In genomic region chr8:122735542-122736473, GRCm38 (mm10) we compare ENCODE assay signal across 10 mouse cellular contexts. TPM values are rescaled to one million over a fixed set of nuclear protein-coding genes. Genes with fewer than 3 reads are reported as not detected.
DNase-seq lines count a peak whose midpoint lies in the region; ATAC-seq lines count a peak whose summit lies in the region.
"Had no signal": no experiment of that assay in that cellular context is flagged by ENCODE, and none has a peak within 500 bp of the region (broad histone marks: within the 10 kb centered on the region; RNA-seq: fewer than 3 reads in every experiment).

No protein-coding gene starts in this region.

- H3K4me1 ChIP-seq in heart, embryonic 11.5 days (ENCODE audit: control insufficient read depth, insufficient read depth, low read length) = peaks cover 33% of the 10 kb centered on the region
- H3K4me1 ChIP-seq in hindbrain, embryonic 14.5 days (replicated peaks; ENCODE audit: control insufficient read depth, insufficient read depth, low read length) = peaks cover 71% of the 10 kb centered on the region
- peaks cover 44% of the 10 kb centered on the region for H3K4me1 ChIP-seq in midbrain, embryonic 16.5 days (ENCODE audit: control insufficient read depth, insufficient read depth, low read length)
- H3K4me1 ChIP-seq in kidney, embryonic 14.5 days (ENCODE audit: control insufficient read depth, insufficient read depth, low read length) = peaks cover 10% of the 10 kb centered on the region; the same call in 1 of the 2 replicates

- H3K4me2 ChIP-seq in heart, embryonic 11.5 days = peak overlapping the region; percentile 34
- no peak overlapping the region for H3K4me2 ChIP-seq in hindbrain, embryonic 14.5 days (replicated peaks)
- H3K4me2 ChIP-seq in midbrain, embryonic 16.5 days (ENCODE audit: low read length) = no peak overlapping the region
- no peak overlapping the region for H3K4me2 ChIP-seq in kidney, embryonic 14.5 days (replicated peaks; ENCODE audit: low read depth, low read length)
- H3K4me2 ChIP-seq: lung, embryonic 14.5 days had no signal

- 18% methylated on average over 19 of the region's 19 CpGs for WGBS in heart, embryonic 11.5 days (ENCODE audit: insufficient replicate concordance)
- WGBS in hindbrain, embryonic 14.5 days = 47% methylated on average over 19 of the region's 19 CpGs
- 50% methylated on average over 19 of the region's 19 CpGs for WGBS in midbrain, embryonic 16.5 days
- 60% methylated on average over 19 of the region's 19 CpGs for WGBS in kidney, embryonic 14.5 days

- intact Hi-C loops in heart, postnatal 25 days (cut with DNase I) = no loop called here

- H3K4me3 ChIP-seq in heart, embryonic 11.5 days (ENCODE audit: low read depth, low read length) = peak overlapping the region; percentile 6
- no peak overlapping the region for H3K4me3 ChIP-seq in hindbrain, embryonic 14.5 days (replicated peaks; ENCODE audit: low read length)
- H3K4me3 ChIP-seq in midbrain, embryonic 16.5 days (ENCODE audit: low read depth, low read length) = no peak overlapping the region
- H3K4me3 ChIP-seq in kidney, embryonic 14.5 days (ENCODE audit: low read length) = no peak overlapping the region
- H3K4me3 ChIP-seq: heart, adult 2 months had no signal

- no peak overlapping the region for H3K9ac ChIP-seq in heart, embryonic 11.5 days (ENCODE audit: low read depth, low read length)
- H3K9ac ChIP-seq in hindbrain, embryonic 14.5 days = peak overlapping the region; percentile 34; the same call in 1 of the 2 replicates
- H3K9ac ChIP-seq in midbrain, embryonic 16.5 days (ENCODE audit: low read depth, low read length) = peak overlapping the region; percentile 28
- H3K9ac ChIP-seq in kidney, embryonic 14.5 days (ENCODE audit: low read depth, low read length) = no peak overlapping the region
- H3K9ac ChIP-seq: lung, embryonic 14.5 days had no signal

- ATAC-seq in heart, embryonic 11.5 days (replicated peaks; ENCODE audit: insufficient number of reproducible peaks, low FRiP score, low TSS enrichment) = peak; percentile 74
- ATAC-seq in common myeloid progenitor, adult 5-6 weeks (replicated peaks; ENCODE audit: low read depth, poor library complexity, severe bottlenecking) = peak; percentile 80
- no peak for ATAC-seq in hindbrain, embryonic 14.5 days (ENCODE audit: low FRiP score)
- no peak for ATAC-seq in midbrain, embryonic 16.5 days
- ATAC-seq in kidney, embryonic 14.5 days (ENCODE audit: low FRiP score, low TSS enrichment) = no peak

- H3K27me3 ChIP-seq in heart, embryonic 11.5 days (ENCODE audit: control insufficient read depth, insufficient read depth, low read length) = peaks cover 32% of the 10 kb centered on the region
- H3K27me3 ChIP-seq in hindbrain, embryonic 14.5 days (ENCODE audit: control insufficient read depth, insufficient read depth, low read length) = no peaks in the 10 kb centered on the region
- no peaks in the 10 kb centered on the region for H3K27me3 ChIP-seq in midbrain, embryonic 16.5 days (ENCODE audit: control insufficient read depth, insufficient read depth, low read depth, low read length)
- H3K27me3 ChIP-seq in kidney, embryonic 14.5 days (ENCODE audit: control insufficient read depth, insufficient read depth, low read length) = no peaks in the 10 kb centered on the region

- H3K27ac ChIP-seq in heart, embryonic 11.5 days (ENCODE audit: low read depth, low read length) = peak overlapping the region; percentile 41; the same call in 1 of the 2 replicates
- peak overlapping the region; percentile 98 for H3K27ac ChIP-seq in hindbrain, embryonic 14.5 days
- H3K27ac ChIP-seq in midbrain, embryonic 16.5 days (ENCODE audit: low read length) = peak overlapping the region; percentile 48
- H3K27ac ChIP-seq in kidney, embryonic 14.5 days (ENCODE audit: low read depth, low read length) = no peak overlapping the region
- H3K27ac ChIP-seq: heart, adult 2 months had no signal

- H3K9me3 ChIP-seq in heart, embryonic 11.5 days (replicated peaks; ENCODE audit: control insufficient read depth, low read length) = no peaks in the 10 kb centered on the region
- H3K9me3 ChIP-seq in hindbrain, embryonic 14.5 days (ENCODE audit: control insufficient read depth, low read length) = no peaks in the 10 kb centered on the region
- H3K9me3 ChIP-seq in midbrain, embryonic 16.5 days (replicated peaks; ENCODE audit: control insufficient read depth, low read length, poor library complexity, severe bottlenecking) = no peaks in the 10 kb centered on the region
- no peaks in the 10 kb centered on the region for H3K9me3 ChIP-seq in kidney, embryonic 14.5 days (ENCODE audit: control insufficient read depth, low read length)

- H3K36me3 ChIP-seq in heart, embryonic 11.5 days (ENCODE audit: control insufficient read depth, insufficient read depth, low read length) = no peaks in the 10 kb centered on the region
- H3K36me3 ChIP-seq in hindbrain, embryonic 14.5 days (replicated peaks; ENCODE audit: control insufficient read depth, insufficient read depth) = no peaks in the 10 kb centered on the region
- no peaks in the 10 kb centered on the region for H3K36me3 ChIP-seq in midbrain, embryonic 16.5 days (ENCODE audit: control insufficient read depth, insufficient read depth, low read length)
- H3K36me3 ChIP-seq in kidney, embryonic 14.5 days (ENCODE audit: control insufficient read depth, insufficient read depth, low read length) = no peaks in the 10 kb centered on the region

- DNase-seq in heart, postnatal 25 days (ENCODE audit: low spot score) = no peak
- DNase-seq in hindbrain, embryonic 14.5 days (ENCODE audit: low spot score) = no peak
- DNase-seq in ovary, postnatal 14 days (ENCODE audit: low spot score) = no peak
- no peak for DNase-seq in cerebellum, adult 8-10 months
- DNase-seq: lung, embryonic 14.5 days had no signal

RNA-seq across cellular contexts. Expression of gene Cbfa2t3, which starts 36.9 kb away (rescaled TPM):
- 5.2 and 5.4 TPM in 2 replicates for polyA plus RNA-seq in heart, embryonic 11.5 days (2014; fragmentation: Nextera tagmentation; extraction: Ambion mirVana)
- total RNA-seq in heart, postnatal 25 days (2021) = 10 to 100 TPM; 18.5 to 25.3 TPM
- total RNA-seq in common myeloid progenitor, adult 5-6 weeks (2017) = 9.0 and 28.2 TPM in 2 replicates
- 22.4 and 27.7 TPM in 2 replicates for polyA plus RNA-seq in hindbrain, embryonic 14.5 days (2014; fragmentation: Nextera tagmentation; extraction: Ambion mirVana)
- 17.7 and 17.9 TPM in 2 replicates for polyA plus RNA-seq in midbrain, embryonic 16.5 days (2015; fragmentation: Nextera tagmentation; extraction: Ambion mirVana)
- polyA plus RNA-seq in kidney, embryonic 14.5 days (2014; fragmentation: Nextera tagmentation; extraction: Ambion mirVana) = 3.6 and 3.7 TPM in 2 replicates

RNA-seq across cellular contexts. Expression of gene Acsf3, which starts 39.5 kb away (rescaled TPM):
- 15.4 and 17.5 TPM in 2 replicates for polyA plus RNA-seq in heart, embryonic 11.5 days (2014; fragmentation: Nextera tagmentation; extraction: Ambion mirVana)
- total RNA-seq in heart, postnatal 25 days (2021) = 10 to 100 TPM; 29.4 to 31.7 TPM
- total RNA-seq in common myeloid progenitor, adult 5-6 weeks (2017) = 7.3 and 7.9 TPM in 2 replicates
- 14.5 and 16.5 TPM in 2 replicates for polyA plus RNA-seq in hindbrain, embryonic 14.5 days (2014; fragmentation: Nextera tagmentation; extraction: Ambion mirVana)
- 15.1 and 18.0 TPM in 2 replicates for polyA plus RNA-seq in midbrain, embryonic 16.5 days (2015; fragmentation: Nextera tagmentation; extraction: Ambion mirVana)
- polyA plus RNA-seq in kidney, embryonic 14.5 days (2014; fragmentation: Nextera tagmentation; extraction: Ambion mirVana) = 16.1 and 20.2 TPM in 2 replicates

Comparison
In these comparisons a context has a peak if more than half of its experiments do, and no peak if none do; other contexts are left out.
1. ATAC-seq: peak in heart, embryonic 11.5 days (single experiment) and common myeloid progenitor, adult 5-6 weeks (single experiment); none in hindbrain, embryonic 14.5 days (single experiment), midbrain, embryonic 16.5 days (single experiment) and kidney, embryonic 14.5 days (single experiment).
2. H3K9ac ChIP-seq: peak in hindbrain, embryonic 14.5 days (single experiment) and midbrain, embryonic 16.5 days (single experiment); none in heart, embryonic 11.5 days (single experiment) and kidney, embryonic 14.5 days (single experiment).